Mouse (Mus musculus) liver, adult 2 months (tissue): ENCODE measurements at regions not wholly inside any gene's neighbourhood (a gene's known extent, or its start where the extent isn't known, plus 50 kb on each side); places are given as distances from the start of the nearest gene placed in this dataset.

Experiments
- DNase-seq: peaks from one replicate; pipeline ENCODE4 v3.0.0-alpha.2; 2011; ENCODE audit warnings: low read depth, low spot score; ENCODE audit errors: extremely low read depth
- H3K27ac ChIP-seq: fragments of 200-500 bp; replicated peaks from 2 replicates; pipeline ENCODE4 v1.5.1; 2012; ENCODE audit warnings: low read depth, mild to moderate bottlenecking, control low read depth, inconsistent platforms, low read length; ENCODE audit not compliant: insufficient read depth
- H3K27me3 ChIP-seq: fragments of 200-500 bp; 2 replicates; pipeline ENCODE4 v1.6.1; 2012; ENCODE audit warnings: mild to moderate bottlenecking, moderate library complexity, low read length, inconsistent platforms; ENCODE audit not compliant: control insufficient read depth, insufficient read depth
- H3K36me3 ChIP-seq: fragments of 200-500 bp; 2 replicates; pipeline ENCODE4 v1.6.1; 2012; ENCODE audit warnings: low read length, inconsistent platforms; ENCODE audit not compliant: control insufficient read depth, insufficient read depth
- H3K4me1 ChIP-seq: fragments of 200-500 bp; 2 replicates; pipeline ENCODE4 v1.6.1; 2011; ENCODE audit warnings: low read length; ENCODE audit not compliant: control insufficient read depth, insufficient read depth
- H3K4me3 ChIP-seq: fragments of 200-500 bp; 2 replicates; pipeline ENCODE4 v1.5.1; 2011; ENCODE audit warnings: low read depth, mild to moderate bottlenecking, control low read depth, low read length, moderate library complexity; ENCODE audit not compliant: insufficient read depth
- H3K79me2 ChIP-seq: fragments of 200-500 bp; 2 replicates; pipeline ENCODE4 v1.6.1; 2012; ENCODE audit warnings: inconsistent platforms, mild to moderate bottlenecking, low read length, moderate library complexity; ENCODE audit not compliant: control insufficient read depth, insufficient read depth
- H3K9ac ChIP-seq: fragments of 200-500 bp; 2 replicates; pipeline ENCODE4 v1.6.1; 2012; ENCODE audit warnings: low read depth, mild to moderate bottlenecking, control low read depth, inconsistent platforms, low read length
- CTCF ChIP-seq: fragments of 200-500 bp; IDR thresholded peaks from 2 replicates; pipeline ENCODE4 v1.5.1; 2011; ENCODE audit warnings: low read depth, low read length, control low read depth
- POLR2A ChIP-seq: fragments of 200-500 bp; IDR thresholded peaks from 2 replicates; pipeline ENCODE4 v1.6.1; 2011; ENCODE audit warnings: low read length, control low read depth; ENCODE audit not compliant: insufficient read depth; ENCODE audit errors: extremely low read depth
- WGBS: fragments of 180-500 bp; shearing (Covaris S2); methylation state at CpG from one replicate; pipeline ENCODE4 v1.1.7; 2018; 5-methylcytosine and 5-hydroxymethylcytosine counted together

- WGBS, result 93% methylated on average over 2 of the region's 2 CpGs
- no peak overlapping the region for H3K9ac ChIP-seq
- no peaks in the 10 kb centered on the region for H3K79me2 ChIP-seq
- no peak overlapping the region for H3K27ac ChIP-seq
- no peaks in the 10 kb centered on the region for H3K36me3 ChIP-seq
- H3K27me3 ChIP-seq, result no peaks in the 10 kb centered on the region
- H3K4me1 ChIP-seq, result no peaks in the 10 kb centered on the region
- DNase-seq, result peak; percentile 6
- no peak overlapping the region for H3K4me3 ChIP-seq
- TF ChIP-seq CTCF (no peak), POLR2A (no peak)
Observed at GRCm38 (mm10) chr6:14230823-14231222, 359.5 kb upstream of the 2610001J05Rik start.

- H3K9ac ChIP-seq, result no peak overlapping the region
- H3K36me3 ChIP-seq, result no peaks in the 10 kb centered on the region
- no peak overlapping the region for H3K4me3 ChIP-seq
- H3K4me1 ChIP-seq, result no peaks in the 10 kb centered on the region
- TF ChIP-seq POLR2A (no peak), CTCF (peak; percentile 37; the same call in 1 of the 2 replicates)
- DNase-seq, result peak; percentile 23
- no peaks in the 10 kb centered on the region for H3K27me3 ChIP-seq
- WGBS, result 12% methylated on average over 2 of the region's 2 CpGs
- no peaks in the 10 kb centered on the region for H3K79me2 ChIP-seq
- no peak overlapping the region for H3K27ac ChIP-seq
Observed at GRCm38 (mm10) chr6:14207509-14207908, 336.2 kb upstream of the 2610001J05Rik start.

DNA sequence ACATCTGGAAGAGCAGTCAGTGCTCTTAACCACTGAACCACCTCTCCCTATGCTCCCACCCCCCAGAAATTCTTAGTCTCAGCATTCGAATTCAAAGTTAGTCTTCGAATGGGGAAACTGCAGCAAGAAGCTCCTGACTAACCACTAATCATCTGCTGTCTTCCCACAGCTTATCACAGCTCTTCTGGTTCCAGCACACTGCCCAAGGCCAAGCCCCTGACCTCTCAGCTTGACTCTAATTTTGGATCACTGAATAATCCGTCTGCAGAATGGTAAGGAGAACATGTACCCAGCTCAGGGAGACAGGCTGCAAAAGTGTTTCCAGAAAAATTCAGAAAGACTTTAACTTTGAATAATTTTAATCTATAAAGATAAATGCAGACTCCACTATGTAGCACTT lies 325.8 kb upstream of the 2610001J05Rik start:
- no peaks in the 10 kb centered on the region for H3K36me3 ChIP-seq

DNA sequence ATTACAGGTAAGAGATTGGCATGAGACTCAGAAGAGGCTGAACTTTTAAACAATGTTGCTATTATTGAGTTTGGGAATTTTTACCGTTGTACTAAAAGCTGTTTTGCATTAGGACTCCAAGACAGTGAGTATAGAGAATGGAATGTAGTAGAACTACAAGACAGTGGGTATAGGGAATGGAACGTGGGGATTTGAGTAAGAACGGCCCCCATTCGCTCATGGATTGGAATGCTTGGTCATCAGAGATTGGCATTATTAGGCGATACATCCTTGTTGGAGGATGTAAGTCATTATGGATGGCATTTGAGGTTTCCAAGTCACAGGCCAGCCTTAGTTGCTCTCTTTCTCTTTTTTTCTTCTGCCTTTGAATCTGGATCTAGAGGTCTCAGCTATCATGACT lies 324.0 kb upstream of the 2610001J05Rik start:
- no peaks in the 10 kb centered on the region for H3K79me2 ChIP-seq

More for the DNA sequence above, 325.8 kb upstream of the 2610001J05Rik start:
- no peaks in the 10 kb centered on the region for H3K27me3 ChIP-seq
- H3K9ac ChIP-seq, result no peak overlapping the region
- 56% methylated on average over 3 of the region's 3 CpGs for WGBS
- TF ChIP-seq CTCF, result no peak
- no peak for TF ChIP-seq POLR2A
- no peak overlapping the region for H3K27ac ChIP-seq
- no peak for DNase-seq
- no peaks in the 10 kb centered on the region for H3K79me2 ChIP-seq
- no peak overlapping the region for H3K4me3 ChIP-seq
- H3K4me1 ChIP-seq, result no peaks in the 10 kb centered on the region

DNA sequence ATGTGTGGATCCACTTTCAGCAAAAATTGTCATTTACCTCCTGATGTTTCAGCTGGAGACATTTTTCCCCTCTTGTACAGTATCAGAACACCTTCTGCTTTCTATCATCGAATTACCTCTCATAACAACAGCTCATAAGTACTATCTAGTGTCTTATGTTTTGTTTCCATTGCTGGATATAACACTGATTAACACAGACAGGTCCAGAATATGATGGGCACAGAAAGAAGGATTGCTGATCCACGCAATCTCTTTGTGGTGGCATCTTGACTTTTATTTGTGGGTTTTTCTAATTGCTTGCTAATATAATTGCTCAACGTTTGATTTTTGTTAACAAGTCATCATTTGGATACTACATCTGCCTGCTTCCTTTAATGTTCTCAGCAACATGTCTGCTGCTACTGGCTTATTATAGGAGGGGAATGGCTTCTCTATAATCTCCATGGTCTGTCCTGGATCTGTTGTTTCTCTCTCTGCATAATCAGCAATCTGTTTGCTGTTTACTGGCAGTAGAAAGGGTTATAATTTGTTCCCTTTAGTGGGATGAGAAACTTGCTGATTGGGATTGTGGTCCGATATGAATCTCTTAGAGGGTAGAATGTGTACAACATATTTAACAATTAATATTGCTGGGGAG lies 320.2 kb upstream of the 2610001J05Rik start:
- no peak for DNase-seq
- Histone ChIP-seq H3K4me3 (no peak overlapping the region), H3K27ac (no peak overlapping the region), H3K9ac (no peak overlapping the region), H3K36me3 (no peaks in the 10 kb centered on the region), H3K4me1 (no peaks in the 10 kb centered on the region), H3K79me2 (no peaks in the 10 kb centered on the region), H3K27me3 (no peaks in the 10 kb centered on the region)
- WGBS, result 61% methylated on average over 4 of the region's 4 CpGs
- TF ChIP-seq POLR2A, result no peak

More for the DNA sequence above, 324.0 kb upstream of the 2610001J05Rik start:
- TF ChIP-seq CTCF (no peak), POLR2A (no peak)
- H3K27me3 ChIP-seq, result no peaks in the 10 kb centered on the region
- no peak for DNase-seq
- H3K36me3 ChIP-seq, result no peaks in the 10 kb centered on the region
- no peaks in the 10 kb centered on the region for H3K4me1 ChIP-seq
- H3K27ac ChIP-seq, result no peak overlapping the region
- H3K4me3 ChIP-seq, result no peak overlapping the region
- no peak overlapping the region for H3K9ac ChIP-seq
- 85% methylated on average over 5 of the region's 5 CpGs for WGBS

DNA sequence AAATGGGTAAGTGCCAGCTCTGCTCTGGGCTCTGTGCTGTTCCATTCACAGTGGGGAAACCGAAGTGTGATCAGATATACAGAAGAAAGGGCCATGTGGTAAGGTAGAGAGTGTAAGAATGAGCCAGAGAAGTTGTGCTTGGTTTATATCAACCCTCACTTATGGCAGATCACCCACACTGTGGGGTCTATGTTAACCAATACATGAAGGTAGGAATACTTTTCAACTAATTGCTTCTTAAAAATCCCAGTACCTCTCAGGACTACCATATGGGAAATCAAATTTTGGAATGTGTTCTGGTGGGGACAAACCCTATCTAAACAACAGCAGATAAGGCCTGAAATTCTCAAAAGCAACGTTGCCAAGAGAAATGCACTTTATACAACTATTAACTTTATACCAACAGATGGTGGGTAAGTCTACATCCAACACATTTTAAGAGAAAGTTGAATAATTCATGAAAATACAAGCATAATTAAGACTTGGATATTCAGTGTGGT lies 314.7 kb upstream of the 2610001J05Rik start:
- H3K4me1 ChIP-seq, result no peaks in the 10 kb centered on the region
- no peak overlapping the region for H3K27ac ChIP-seq
- no peaks in the 10 kb centered on the region for H3K27me3 ChIP-seq
- no peak for TF ChIP-seq CTCF
- TF ChIP-seq POLR2A, result no peak
- no peak overlapping the region for H3K9ac ChIP-seq
- no peaks in the 10 kb centered on the region for H3K79me2 ChIP-seq
- no peak for DNase-seq
- no peaks in the 10 kb centered on the region for H3K36me3 ChIP-seq
- no peak overlapping the region for H3K4me3 ChIP-seq
- WGBS, result 52% methylated on average over 2 of the region's 2 CpGs
